Mouse (Mus musculus): ENCODE data around the gene Il10ra.

- TF ChIP-seq CTCF (IDR thresholded peaks at IDR 0.05; ENCODE audit: insufficient read depth, low read depth, low read length) (no peak), POLR2A (IDR thresholded peaks at IDR 0.05; ENCODE audit: insufficient read depth, low read depth, low read length) (no peak)
Measured at GRCm38 (mm10) chr9:45317635-45318034, 48.7 kb upstream of the Il10ra start.

Measured in olfactory bulb, adult 2 months (tissue).